Mouse (Mus musculus): Measurements from ENCODE around the gene Nos2.

Gene Nos2

DNA sequence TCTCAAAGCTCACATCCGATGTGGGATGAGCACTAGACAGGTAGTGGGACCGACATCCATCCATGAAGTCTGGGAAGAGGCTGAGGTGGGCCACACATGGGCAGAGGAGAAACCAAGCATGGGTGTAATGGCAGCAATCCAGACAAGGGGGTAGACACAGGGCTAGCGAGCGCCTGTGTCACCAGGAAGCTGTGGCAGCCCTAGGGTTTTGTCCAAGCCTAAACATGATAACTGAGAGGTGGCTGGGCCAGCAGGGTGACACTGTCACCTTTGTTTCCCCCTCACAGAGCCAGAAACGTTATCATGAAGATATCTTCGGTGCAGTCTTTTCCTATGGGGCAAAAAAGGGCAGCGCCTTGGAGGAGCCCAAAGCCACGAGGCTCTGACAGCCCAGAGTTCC lies 38.8 kb downstream of the Nos2 start:
- no peak for DNase-seq (ENCODE audit: low spot score in 2 of 2)

DNA sequence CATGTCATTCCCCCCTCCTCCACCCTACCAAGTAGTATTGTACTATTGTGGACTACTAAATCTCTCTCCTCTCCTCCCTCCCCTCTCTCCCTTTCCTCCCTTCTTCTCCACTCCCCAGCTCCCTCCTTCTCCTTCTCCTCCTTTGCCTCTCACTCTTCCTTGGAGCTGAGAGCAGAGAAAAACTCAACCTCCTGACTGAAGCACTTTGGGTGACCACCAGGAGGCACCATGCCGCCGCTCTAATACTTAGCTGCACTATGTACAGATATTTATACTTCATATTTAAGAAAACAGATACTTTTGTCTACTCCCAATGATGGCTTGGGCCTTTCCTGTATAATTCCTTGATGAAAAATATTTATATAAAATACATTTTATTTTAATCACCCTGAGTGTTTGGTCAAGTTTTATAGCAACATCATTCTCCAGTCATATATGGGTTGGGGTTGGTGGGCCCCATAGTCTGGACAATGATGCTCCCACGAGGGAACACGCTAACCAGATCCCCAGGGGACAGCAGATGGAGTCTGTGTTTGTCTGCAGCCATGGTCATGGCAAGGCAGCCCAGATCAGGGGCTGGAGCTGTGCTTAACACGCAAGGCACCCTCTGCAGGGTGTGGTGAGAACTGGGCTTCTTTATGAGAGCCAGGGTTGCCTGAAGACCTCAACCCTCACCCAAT lies 39.4 kb downstream of the Nos2 start:
- DNase-seq (ENCODE audit: low spot score in 2 of 2), result peak in 1 of 2 experiments; percentile 23

DNA sequence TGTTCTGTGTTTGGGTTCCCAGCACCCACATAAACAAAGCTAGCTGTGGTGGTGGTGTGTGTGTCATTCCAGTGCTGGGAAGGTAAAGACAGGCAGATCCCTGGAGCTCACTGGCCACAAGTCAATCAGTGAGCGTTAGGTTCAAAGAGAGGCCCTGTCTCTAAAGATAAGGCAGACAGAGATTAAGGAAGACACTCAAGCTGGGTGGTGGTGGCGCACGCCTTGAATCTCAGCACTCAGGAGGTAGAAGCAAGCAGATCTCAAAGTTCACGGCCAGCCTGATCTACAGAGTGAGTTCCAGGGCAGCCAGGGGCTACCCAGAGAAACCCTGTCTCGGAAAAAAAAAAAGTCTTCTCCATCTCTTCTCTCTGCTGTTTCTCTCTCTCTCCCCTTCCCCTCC lies 40.6 kb downstream of the Nos2 start:
- DNase-seq (ENCODE audit: low spot score in 2 of 2), result no peak

DNA sequence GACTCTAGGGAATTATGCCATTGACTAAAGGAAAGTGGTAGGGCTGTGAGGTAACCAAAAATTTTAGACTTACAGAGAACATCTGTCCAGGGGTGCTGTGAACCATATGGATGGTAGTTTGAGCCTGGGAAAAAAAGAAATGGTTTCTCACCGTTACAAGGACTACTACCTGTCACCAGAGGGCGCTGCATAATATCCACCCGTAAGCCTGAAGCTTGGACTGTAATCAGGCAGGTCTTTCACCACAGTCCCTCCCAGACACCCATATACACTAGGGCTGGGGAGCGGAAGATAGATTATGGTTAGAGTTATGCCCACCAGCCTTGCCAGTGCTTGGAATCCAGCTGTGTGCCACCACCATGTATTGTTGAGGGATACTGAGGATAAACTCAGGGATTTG lies 46.8 kb downstream of the Nos2 start:
- DNase-seq (ENCODE audit: low spot score in 2 of 2), result peak in 1 of 2 experiments; percentile 44

DNA sequence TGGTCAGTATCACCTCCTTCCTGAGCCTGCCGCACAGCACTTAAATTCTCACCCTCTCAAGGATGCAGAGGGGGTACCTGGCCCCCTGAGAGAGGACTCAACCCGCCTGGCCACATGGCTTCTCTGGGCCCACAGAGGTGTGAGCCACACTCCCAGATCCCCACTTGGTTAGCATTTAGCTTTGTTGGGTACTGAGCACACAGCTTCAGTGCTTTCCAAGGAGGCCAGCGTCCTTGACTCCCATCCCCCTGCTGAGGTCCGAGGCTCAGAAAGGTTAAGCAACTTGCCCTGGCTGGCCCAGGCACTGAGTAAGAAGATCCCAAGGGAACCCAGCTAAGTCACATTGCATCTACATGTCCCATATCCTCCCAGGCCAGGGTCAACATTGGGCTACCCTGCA lies 47.5 kb downstream of the Nos2 start:
- no peak for DNase-seq (ENCODE audit: low spot score in 2 of 2)

DNA sequence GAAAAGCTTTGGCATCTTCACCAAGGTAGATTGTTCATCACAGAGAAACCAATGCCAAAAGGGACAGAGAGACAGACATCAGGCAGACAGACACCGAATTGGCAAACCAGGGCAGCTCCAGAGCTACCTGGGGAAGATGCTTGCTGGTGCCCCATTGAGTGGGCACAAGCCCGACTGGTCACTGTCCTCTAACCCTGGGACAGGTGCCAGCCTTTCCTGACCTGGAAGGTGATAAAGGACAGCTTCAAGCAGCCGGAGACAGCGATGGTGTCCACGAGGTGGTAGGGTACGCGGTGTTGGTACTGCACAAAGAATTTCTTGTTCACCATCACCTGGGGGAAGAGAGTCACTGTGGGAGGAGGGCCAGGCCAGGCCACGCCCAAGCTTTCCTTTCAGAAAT lies 50.5 kb downstream of the Nos2 start:
- DNase-seq (ENCODE audit: low spot score in 2 of 2), result no peak

DNA sequence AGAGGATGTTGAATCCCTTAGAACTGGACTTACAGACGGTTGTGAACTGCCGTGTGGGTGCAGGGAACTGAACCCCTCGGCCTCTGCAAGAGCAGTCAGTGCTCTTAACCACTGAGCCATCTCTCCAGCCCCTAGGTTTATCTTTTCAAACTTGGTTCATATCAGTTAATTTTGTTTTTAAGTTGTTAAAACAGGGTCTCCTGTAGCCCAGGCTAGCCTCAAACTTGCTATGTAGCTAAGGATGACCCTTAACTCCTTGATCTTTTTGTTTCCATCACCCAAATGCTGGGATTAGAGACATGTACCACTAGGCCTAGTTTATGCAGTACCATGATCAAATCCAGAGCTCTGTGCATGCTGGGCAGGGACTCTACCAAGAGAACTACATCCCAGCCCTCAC lies 51.2 kb downstream of the Nos2 start:
- no peak for DNase-seq (ENCODE audit: low spot score in 2 of 2)

DNA sequence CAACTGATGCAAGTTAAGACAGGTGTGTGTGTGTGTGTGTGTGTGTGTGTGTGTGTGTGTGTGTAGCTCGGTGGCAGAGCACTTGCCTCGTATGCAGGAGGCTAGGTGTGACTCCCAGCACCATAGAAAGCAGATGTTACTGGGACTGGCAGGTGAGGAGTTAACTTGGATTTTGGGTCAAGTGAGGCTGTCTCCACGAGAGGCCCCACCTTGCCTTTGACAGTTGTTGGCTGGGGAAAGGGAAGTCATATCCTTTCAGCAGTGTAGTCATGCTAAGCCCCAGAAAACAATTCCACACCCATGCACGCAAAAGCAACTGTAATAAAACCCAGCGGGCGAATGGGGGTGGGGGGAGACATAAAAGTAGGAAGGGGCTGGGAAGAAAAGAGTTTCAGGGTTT lies 51.7 kb downstream of the Nos2 start:
- no peak for DNase-seq (ENCODE audit: low spot score in 2 of 2)

DNA sequence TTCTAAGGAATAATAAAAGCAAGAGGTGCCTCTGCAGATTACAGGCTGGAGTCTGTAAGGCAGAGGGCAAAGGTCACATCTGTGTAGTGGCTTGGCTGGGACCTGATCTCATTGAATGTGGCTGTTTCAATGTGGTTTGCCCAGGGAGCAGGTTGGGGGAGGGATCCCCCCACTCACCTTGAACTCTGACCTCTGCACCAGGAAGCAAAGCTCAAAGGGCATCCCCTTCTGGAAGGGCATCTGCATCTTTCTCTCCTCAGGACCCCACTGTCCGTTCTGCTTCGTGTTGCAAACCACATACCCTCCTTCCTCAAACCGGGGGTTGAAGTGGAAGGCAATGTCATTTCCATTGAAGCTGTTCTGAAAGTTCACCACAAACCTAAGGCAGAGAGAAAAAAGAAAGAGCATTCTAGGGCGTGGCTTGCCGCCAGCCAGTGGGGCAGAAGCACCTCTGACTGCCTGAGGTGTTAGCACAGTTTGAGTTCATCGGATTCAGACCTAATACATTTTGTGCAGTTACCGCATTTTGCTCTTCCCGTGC lies 52.3 kb downstream of the Nos2 start:
- DNase-seq (ENCODE audit: low spot score in 2 of 2), result no peak

DNA sequence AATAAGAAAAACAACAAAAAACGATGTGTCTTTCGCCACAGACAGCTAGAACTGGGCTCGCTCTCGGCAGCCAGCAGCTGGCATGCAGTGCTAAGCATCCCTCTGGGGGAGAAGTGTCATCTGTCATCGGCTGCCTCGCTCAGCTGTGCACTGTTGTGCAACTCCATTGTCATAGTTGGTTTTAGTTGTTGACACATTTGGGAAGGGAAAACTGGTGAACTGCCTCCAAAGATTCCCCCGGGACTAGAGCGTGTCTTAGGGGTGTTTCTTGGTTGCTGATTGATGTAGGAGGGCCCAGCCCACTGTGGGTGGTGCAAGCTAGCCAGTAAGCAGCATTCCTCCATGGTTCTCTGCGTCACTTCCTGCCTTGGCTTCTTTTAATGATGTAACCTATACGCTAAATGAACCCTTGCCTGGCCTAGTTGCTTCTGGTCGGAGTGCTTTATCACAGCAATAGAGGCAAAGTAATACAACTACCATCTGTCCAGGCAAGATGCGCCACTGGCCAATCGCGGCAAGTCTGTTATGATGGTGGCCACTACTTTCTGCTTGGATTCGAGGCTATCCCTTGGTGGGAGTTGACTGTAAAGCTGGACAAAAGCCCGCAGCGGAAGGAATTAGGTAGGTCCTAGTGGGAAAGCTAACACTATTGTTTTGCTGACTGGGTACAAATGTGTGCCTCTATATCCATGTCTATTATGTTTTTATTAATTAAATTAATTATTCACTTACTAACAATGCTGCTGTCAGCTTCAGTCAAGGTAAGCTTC lies 53.0 kb downstream of the Nos2 start:
- DNase-seq (ENCODE audit: low spot score in 2 of 2), result no peak

DNA sequence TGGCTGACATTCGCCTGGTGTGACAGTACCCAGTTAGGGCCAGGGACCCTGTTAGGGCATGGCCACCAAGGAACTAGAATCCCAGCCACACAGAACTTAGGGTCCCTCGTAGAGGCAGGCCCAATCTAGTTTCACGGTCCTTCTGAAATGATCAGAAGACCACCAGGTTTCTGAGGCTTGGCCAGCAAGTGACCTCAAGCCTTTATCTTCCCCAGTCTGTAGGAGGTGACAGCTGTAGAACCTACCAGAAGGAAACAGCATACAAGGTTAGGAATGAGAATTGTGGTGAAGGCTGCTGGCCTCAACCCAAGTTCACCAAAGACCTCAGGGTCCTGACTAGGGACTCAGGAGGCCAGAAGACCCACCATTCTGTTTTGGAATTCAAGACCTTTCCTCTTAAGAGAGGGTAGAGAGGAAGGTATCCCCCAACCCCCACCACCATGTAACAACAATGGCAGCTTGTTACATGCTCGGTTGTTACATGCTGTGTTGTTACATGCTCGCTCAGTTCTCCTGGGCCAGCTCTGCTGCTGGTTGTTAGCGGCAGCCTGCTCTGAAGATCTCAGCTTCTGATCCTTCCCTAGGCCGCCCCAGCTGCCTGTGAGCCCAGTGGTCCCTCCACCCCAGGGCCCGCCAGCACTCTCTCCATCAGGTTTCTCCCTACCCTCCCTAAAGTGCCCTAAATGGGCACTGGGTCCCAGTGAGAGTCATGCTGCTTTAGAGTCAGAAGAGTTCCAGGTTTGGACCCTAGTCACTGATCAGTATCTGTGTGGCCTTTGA lies 56.3 kb downstream of the Nos2 start:
- DNase-seq (ENCODE audit: low spot score in 2 of 2), result no peak

DNA sequence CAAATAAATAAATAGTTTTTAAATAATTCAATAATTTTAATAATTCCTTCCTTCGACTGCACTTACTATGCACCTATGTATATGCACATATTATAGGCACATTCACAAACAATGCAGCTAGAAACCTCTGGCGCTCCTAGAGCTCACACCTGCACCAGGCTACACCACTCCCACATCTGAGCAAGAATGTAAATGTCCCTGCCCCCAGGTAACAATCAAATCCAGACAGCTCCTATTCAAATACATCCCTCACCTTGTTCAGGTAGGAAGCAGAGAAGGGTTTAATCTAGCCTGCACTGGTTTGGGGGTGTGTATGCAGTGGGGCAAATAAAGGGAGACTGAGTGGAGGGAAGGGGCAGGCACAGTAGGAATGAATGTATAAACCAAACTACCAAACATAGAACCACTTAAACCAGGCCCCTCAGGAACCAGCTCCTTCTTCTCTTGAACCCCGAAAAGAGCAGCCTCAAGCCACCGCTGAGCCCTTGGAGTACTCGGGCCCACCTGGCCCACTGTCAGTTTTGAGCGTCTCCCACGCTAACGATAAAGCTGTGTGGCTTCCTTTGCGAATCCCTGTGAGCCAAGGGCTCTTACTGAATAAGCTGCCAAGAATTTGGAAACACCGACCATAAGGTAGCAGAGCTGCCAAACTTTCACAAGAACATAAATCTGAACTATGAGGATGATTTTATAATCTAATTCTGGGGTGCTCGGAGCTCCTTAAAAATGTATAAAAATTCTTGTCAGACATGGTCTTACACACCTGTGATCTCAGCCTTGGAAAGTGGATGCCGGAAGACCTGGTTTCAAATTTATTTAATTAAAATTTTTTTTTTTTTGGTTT lies 57.8 kb downstream of the Nos2 start:
- peak in 1 of 2 experiments; percentile 14 for DNase-seq (ENCODE audit: low spot score in 2 of 2)

DNA sequence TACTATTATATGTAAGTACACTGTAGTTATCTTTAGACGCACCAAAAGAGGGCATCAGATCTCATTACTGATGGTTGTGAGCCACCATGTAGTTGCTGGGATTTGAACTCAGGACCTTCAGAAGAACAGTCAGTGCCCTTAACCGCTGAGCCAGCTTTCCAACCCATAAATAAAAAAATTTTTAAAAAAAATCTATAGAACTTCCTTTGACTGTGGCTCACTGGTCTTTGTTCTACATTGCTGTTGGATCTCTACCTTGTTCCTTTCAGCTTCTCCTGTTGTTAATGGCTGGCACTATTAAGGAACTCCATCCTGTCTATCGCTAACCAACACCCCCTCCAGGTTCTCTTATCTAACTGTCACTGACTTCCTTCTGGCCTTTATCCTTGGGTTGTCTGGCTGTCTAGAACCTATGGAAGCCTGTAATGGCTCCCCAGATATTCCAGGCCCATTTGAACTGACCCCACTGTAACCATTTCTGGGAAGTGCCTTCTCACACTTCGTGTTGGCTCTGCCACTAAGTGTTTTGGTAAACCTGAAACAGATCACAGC lies 59.6 kb downstream of the Nos2 start:
- no peak for DNase-seq (ENCODE audit: low spot score in 2 of 2)

DNA sequence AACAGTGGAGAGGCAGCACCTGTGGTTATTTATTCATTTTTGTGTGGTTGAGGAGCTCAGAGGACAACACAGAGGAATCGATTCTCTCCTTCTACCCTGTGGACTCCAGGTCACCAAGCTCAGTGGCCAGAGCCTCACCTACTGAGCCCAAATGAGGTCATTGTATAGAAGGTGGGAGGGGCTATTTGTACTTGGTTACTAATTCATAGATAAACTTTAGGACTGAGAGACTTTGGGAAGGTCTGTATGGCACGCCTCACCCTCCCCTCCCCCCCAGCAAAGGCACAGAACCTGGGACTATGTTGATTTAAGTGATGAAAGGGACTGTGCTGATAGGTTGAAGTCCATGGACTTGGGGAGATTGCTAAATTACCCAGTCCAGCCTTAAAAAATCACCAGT lies 61.5 kb downstream of the Nos2 start:
- no peak for DNase-seq (ENCODE audit: low spot score in 2 of 2)

DNA sequence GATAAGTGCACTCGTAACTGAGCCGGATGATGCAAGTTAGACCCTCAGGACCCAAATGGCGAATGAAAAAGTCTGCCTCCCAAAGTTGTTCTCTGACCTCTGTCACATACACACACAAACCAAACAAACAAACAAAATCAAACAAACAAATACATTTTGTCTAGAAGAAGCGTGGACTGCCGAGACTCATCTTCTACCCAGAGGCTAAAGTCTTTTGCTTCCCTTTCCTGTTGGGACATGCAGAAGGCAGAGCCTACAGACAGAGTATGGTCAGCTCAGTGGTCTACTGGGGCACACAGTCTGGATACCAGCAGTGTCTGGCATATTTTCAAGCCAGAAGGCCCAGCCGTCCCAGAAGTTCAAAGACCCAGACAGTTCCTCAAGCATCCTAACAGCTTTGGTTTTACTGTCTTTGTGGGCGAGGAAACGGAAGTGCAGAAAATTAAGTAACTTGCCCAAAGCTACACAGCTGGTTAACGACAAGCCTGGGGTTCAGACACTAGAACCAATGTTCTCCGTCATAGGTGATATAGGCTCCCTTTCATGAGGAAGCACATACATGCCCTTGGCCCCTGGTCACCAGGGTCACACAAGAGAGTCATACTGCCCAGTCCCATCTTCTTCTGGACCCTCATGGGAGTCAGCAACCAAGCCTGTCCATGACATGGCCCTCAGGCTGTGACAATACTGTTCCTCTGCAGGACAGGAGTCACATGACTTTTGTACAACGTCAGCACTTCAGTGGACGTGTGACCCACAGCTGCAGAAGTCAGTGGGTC lies 62.1 kb downstream of the Nos2 start:
- DNase-seq (ENCODE audit: low spot score in 2 of 2), result peak in 1 of 2 experiments; percentile 8

DNA sequence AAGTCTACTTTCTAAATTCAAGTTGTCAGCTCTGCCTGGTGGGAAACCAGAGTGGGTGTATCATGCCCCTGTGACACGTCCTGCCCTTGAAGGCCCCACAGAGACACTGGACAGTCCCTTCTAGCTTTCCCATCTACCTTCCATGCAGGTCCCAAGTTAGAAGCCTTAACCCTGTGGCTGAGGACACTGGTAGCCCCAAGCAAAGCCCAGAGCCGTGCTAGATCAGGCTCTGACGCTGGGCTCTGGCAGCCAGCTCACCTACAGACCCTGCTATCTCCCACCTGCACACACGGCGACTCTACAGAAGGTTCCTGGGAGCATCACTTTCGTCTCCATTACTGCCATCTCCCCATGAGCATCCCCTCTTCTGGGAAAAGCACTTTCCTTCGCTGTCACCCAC lies 63.0 kb downstream of the Nos2 start:
- DNase-seq (ENCODE audit: low spot score in 2 of 2), result no peak

DNA sequence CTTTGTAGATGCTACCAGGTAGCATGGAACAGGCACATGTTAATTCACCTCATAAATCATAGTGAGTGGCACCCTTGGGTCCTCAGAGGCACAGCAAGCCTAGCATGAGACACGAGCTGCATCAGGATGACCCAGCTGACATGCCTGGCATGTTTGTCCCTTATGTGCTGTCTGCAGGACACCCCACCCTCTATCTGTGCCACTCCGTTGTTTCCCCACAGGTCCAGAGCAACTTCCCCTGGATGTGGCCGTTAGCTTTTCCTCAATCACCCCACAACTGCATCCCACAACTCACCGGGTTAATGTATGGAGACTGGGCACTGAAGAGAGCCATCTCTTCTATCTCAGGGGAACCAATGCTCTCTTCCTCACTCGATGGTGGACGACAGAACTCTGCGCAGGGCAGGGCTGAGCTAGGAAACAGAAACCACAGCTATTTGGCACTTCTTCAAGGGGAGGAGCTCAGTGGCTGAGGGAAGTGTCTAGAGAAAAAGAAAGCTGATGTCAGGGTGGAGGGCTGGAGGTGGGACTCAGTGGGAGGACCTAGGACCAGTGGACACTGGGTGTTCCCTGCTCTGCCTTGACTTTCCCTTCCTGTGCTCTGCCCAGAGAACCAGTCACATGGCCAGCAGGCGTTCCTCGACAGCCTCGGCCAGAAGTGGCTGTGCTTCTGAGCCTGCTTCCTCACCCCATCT lies 64.0 kb downstream of the Nos2 start, which contains the start of gene Lgals9:
TSS of gene Lgals9 (minus strand) at position 464 of the 695 bp plus-strand sequence.
- peak in 1 of 2 experiments; percentile 28 for DNase-seq (ENCODE audit: low spot score in 2 of 2)

DNA sequence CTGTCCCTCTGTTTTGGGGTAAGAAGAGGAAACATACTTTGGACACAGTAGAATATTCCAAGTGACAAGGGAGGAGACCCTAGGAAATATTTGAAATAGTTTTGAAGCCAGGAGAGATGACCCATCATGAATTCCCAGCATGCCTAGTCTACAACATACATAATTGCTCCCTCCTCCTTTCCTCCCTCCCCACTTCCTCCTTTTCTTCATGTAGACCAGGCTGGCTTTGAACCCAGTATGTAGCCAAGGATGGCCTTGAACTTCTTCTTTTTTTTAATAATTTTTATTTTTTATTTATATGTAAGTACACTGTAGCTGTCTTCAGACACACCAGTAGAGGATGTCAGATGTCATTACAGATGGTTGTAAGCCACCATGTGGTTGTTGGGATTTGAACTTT lies 64.9 kb downstream of the Nos2 start:
- no peak for DNase-seq (ENCODE audit: low spot score in 2 of 2)

DNA sequence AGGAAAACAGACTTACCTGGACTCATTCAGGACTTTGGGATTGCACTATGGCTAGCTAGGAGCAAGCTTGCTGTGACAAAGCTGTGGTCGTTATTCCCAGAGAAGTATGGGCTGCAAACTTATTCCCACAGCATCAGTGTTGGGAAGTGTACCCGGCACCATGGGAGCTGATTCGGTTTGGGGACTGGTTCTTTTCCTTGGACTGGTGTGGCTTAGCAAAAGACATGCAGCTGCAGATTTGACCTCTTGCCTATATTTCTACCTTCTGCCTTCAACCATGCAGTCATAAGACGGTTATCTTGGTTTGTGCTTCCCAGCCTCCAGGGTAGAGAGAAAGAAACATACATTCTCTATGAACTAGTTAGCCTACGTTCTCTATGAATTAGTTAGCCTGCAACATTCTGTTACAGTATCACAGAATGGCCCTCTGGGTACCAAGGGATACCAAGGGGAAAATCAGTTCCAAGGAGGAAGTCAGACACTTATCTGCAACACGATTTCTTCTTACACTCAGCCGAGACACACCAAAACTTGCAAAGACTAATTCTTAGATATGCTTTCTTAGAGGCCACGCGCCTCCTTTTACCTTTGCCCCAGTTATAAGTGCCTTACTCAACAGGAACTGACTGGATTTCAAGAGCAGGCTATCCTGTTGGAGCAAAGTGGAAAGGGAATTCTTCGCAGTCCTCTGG lies 65.9 kb downstream of the Nos2 start:
- DNase-seq (ENCODE audit: low spot score in 2 of 2), result no peak
